Mouse (Mus musculus): Measurements from ENCODE around the gene Nt5c3. TPM values are rescaled to one million over a fixed set of nuclear protein-coding genes. Genes with fewer than 3 reads are reported as not detected.
A peak's percentile ranks its signal among the peaks of the same experiment; 100 is the strongest.

Gene Nt5c3
- 55.6 and 84.0 TPM in 2 replicates for polyA plus RNA-seq (2012; rRNA removed)
- 255 and 257 TPM in 2 replicates for polyA plus RNA-seq (2014; fragmentation: Nextera tagmentation; extraction: Ambion mirVana)

GRCm38 (mm10) chr6:56923726-56924707 is at the start of gene Nt5c3, which contains the start of gene Vmn1r4:
TSS of gene Nt5c3 (minus strand) at chr6:56923932.
TSS of gene Vmn1r4 (plus strand) at chr6:56924015.
- DNase-seq (ENCODE audit: low read depth in 3 of 3, low spot score in 3 of 3) (peak; percentile 93 to 95 (median 94)), ATAC-seq (ENCODE audit: insufficient read depth) (peak; percentile 84)
- H3K9me3 ChIP-seq (ENCODE audit: control insufficient read depth, low read length), result no peaks in the 10 kb centered on the region
- H3K36me3 ChIP-seq (replicated peaks; ENCODE audit: control insufficient read depth, insufficient read depth, low read depth), result no peaks in the 10 kb centered on the region
- 3% methylated on average over 64 of the region's 64 CpGs for WGBS (ENCODE audit: insufficient replicate concordance)
- peak within 1 kb of the TSS; percentile 73 for H3K27ac ChIP-seq
- peak within 1 kb of the TSS; percentile 96 for H3K9ac ChIP-seq (replicated peaks)
- peak; percentile 6; the same call in 1 of the 2 replicates for TF ChIP-seq EP300 (IDR thresholded peaks at IDR 0.05; ENCODE audit: low read depth)
- TF ChIP-seq CTCF (IDR thresholded peaks at IDR 0.05; ENCODE audit: low read depth), result peak; percentile 9; the same call in 1 of the 2 replicates
- H3K4me2 ChIP-seq (ENCODE audit: low read depth), result peak within 1 kb of the TSS; percentile 89
- H3K27me3 ChIP-seq (ENCODE audit: control insufficient read depth, insufficient read depth, low read length), result no peaks in the 10 kb centered on the region
- peak within 1 kb of the TSS; percentile 85 to 92 for H3K4me3 ChIP-seq (ENCODE audit: insufficient read depth in 1 of 2, low read depth in 2 of 2, low read length in 2 of 2)
- H3K4me1 ChIP-seq (replicated peaks; ENCODE audit: control insufficient read depth in 2 of 2, insufficient read depth in 2 of 2, low read length in 1 of 2), result peaks cover 32 to 35% of the 10 kb centered on the region in 2 experiments

GRCm38 (mm10) chr6:56969973-56970372 is 46.2 kb upstream of the Nt5c3 start, which contains the start of gene Vmn1r5:
TSS of gene Vmn1r5 (plus strand) at chr6:56970273.
- DNase-seq (ENCODE audit: low read depth in 3 of 3, low spot score in 3 of 3) (no peak), ATAC-seq (ENCODE audit: insufficient read depth) (no peak)
- H3K4me3 ChIP-seq (ENCODE audit: insufficient read depth in 1 of 2, low read depth in 2 of 2, low read length in 2 of 2), result no peak within 1 kb of the TSS
- H3K9ac ChIP-seq (replicated peaks), result no peak within 1 kb of the TSS
- H3K9me3 ChIP-seq (ENCODE audit: control insufficient read depth, low read length), result no peaks in the 10 kb centered on the region
- no peaks in the 10 kb centered on the region for H3K36me3 ChIP-seq (replicated peaks; ENCODE audit: control insufficient read depth, insufficient read depth, low read depth)
- no peaks in the 10 kb centered on the region for H3K27me3 ChIP-seq (ENCODE audit: control insufficient read depth, insufficient read depth, low read length)
- H3K27ac ChIP-seq, result no peak within 1 kb of the TSS
- TF ChIP-seq CTCF (IDR thresholded peaks at IDR 0.05; ENCODE audit: low read depth), result no peak
- TF ChIP-seq EP300 (IDR thresholded peaks at IDR 0.05; ENCODE audit: low read depth), result no peak
- H3K4me1 ChIP-seq (replicated peaks; ENCODE audit: control insufficient read depth in 2 of 2, insufficient read depth in 2 of 2, low read length in 1 of 2), result no peaks in the 10 kb centered on the region
- no peak within 1 kb of the TSS for H3K4me2 ChIP-seq (ENCODE audit: low read depth)

GRCm38 (mm10) chr6:56956436-56956835 is 32.7 kb upstream of the Nt5c3 start:
- 52% methylated on average over 5 of the region's 5 CpGs for WGBS (ENCODE audit: insufficient replicate concordance)
- Histone ChIP-seq H3K9me3 (ENCODE audit: control insufficient read depth, low read length) (no peaks in the 10 kb centered on the region), H3K36me3 (replicated peaks; ENCODE audit: control insufficient read depth, insufficient read depth, low read depth) (no peaks in the 10 kb centered on the region), H3K27me3 (ENCODE audit: control insufficient read depth, insufficient read depth, low read length) (no peaks in the 10 kb centered on the region), H3K4me2 (ENCODE audit: low read depth) (no peak overlapping the region), H3K9ac (replicated peaks) (no peak overlapping the region), H3K4me3 (ENCODE audit: insufficient read depth in 1 of 2, low read depth in 2 of 2, low read length in 2 of 2) (no peak overlapping the region), H3K4me1 (replicated peaks; ENCODE audit: control insufficient read depth in 2 of 2, insufficient read depth in 2 of 2, low read length in 1 of 2) (no peaks in the 10 kb centered on the region), H3K27ac (no peak overlapping the region)
- ATAC-seq (ENCODE audit: insufficient read depth) (no peak), DNase-seq (ENCODE audit: low read depth in 3 of 3, low spot score in 3 of 3) (no peak)
- no peak for TF ChIP-seq EP300 (IDR thresholded peaks at IDR 0.05; ENCODE audit: low read depth)
- TF ChIP-seq CTCF (IDR thresholded peaks at IDR 0.05; ENCODE audit: low read depth), result no peak

GRCm38 (mm10) chr6:56934366-56934765 is 10.6 kb upstream of the Nt5c3 start:
- no peak for ATAC-seq (ENCODE audit: insufficient read depth)
- Histone ChIP-seq H3K9ac (replicated peaks) (no peak overlapping the region), H3K27me3 (ENCODE audit: control insufficient read depth, insufficient read depth, low read length) (no peaks in the 10 kb centered on the region; the same call in 1 of the 2 replicates), H3K9me3 (ENCODE audit: control insufficient read depth, low read length) (no peaks in the 10 kb centered on the region), H3K27ac (no peak overlapping the region), H3K4me1 (replicated peaks; ENCODE audit: control insufficient read depth in 2 of 2, insufficient read depth in 2 of 2, low read length in 1 of 2) (no peaks in the 10 kb centered on the region), H3K4me3 (ENCODE audit: insufficient read depth in 1 of 2, low read depth in 2 of 2, low read length in 2 of 2) (no peak overlapping the region), H3K4me2 (ENCODE audit: low read depth) (no peak overlapping the region), H3K36me3 (replicated peaks; ENCODE audit: control insufficient read depth, insufficient read depth, low read depth) (no peaks in the 10 kb centered on the region)
- TF ChIP-seq EP300 (IDR thresholded peaks at IDR 0.05; ENCODE audit: low read depth) (no peak), CTCF (IDR thresholded peaks at IDR 0.05; ENCODE audit: low read depth) (no peak)
- DNase-seq (ENCODE audit: low read depth in 3 of 3, low spot score in 3 of 3), result no peak
- 55% methylated on average over 4 of the region's 4 CpGs for WGBS (ENCODE audit: insufficient replicate concordance)

- Histone ChIP-seq H3K27ac (no peak overlapping the region), H3K4me3 (ENCODE audit: insufficient read depth in 1 of 2, low read depth in 2 of 2, low read length in 2 of 2) (no peak overlapping the region), H3K9me3 (ENCODE audit: control insufficient read depth, low read length) (no peaks in the 10 kb centered on the region), H3K4me2 (ENCODE audit: low read depth) (no peak overlapping the region), H3K27me3 (ENCODE audit: control insufficient read depth, insufficient read depth, low read length) (no peaks in the 10 kb centered on the region; the same call in 1 of the 2 replicates), H3K36me3 (replicated peaks; ENCODE audit: control insufficient read depth, insufficient read depth, low read depth) (no peaks in the 10 kb centered on the region), H3K9ac (replicated peaks) (no peak overlapping the region), H3K4me1 (replicated peaks; ENCODE audit: control insufficient read depth in 2 of 2, insufficient read depth in 2 of 2, low read length in 1 of 2) (no peaks in the 10 kb centered on the region)
- DNase-seq (ENCODE audit: low read depth in 3 of 3, low spot score in 3 of 3), result no peak
- WGBS (ENCODE audit: insufficient replicate concordance), result 34% methylated on average over 2 of the region's 2 CpGs
- TF ChIP-seq EP300 (IDR thresholded peaks at IDR 0.05; ENCODE audit: low read depth), result no peak
- TF ChIP-seq CTCF (IDR thresholded peaks at IDR 0.05; ENCODE audit: low read depth), result no peak
- no peak for ATAC-seq (ENCODE audit: insufficient read depth)
Observed at GRCm38 (mm10) chr6:56932464-56932863, 8.7 kb upstream of the Nt5c3 start.

Data from liver, embryonic 14.5 days (tissue).